Mouse (Mus musculus) olfactory bulb, adult 2 months (tissue): ENCODE data around the gene Cyp11a1. TPM values are rescaled to one million over a fixed set of nuclear protein-coding genes. Genes with fewer than 3 reads are reported as not detected.
A peak's percentile ranks its signal among the peaks of the same experiment; 100 is the strongest.

Experiments used
- H3K27ac ChIP-seq: fragments of 200-500 bp; 2 replicates; pipeline ENCODE4 v1.5.1; 2012; ENCODE audit warnings: low read depth, low read length; ENCODE audit not compliant: insufficient read depth
- H3K4me1 ChIP-seq: fragments of 200-500 bp; 2 replicates; pipeline ENCODE4 v1.6.1; 2012; ENCODE audit warnings: low read length; ENCODE audit not compliant: control insufficient read depth, insufficient read depth
- H3K4me3 ChIP-seq: fragments of 200-500 bp; 2 replicates; pipeline ENCODE4 v1.5.1; 2012; ENCODE audit warnings: mild to moderate bottlenecking, low read depth, low read length, moderate library complexity; ENCODE audit not compliant: insufficient read depth
- CTCF ChIP-seq: fragments of 200-500 bp; IDR thresholded peaks from 2 replicates; pipeline ENCODE4 v1.5.1; 2012; ENCODE audit warnings: low read depth, mild to moderate bottlenecking, low read length, moderate library complexity; ENCODE audit not compliant: insufficient read depth
- POLR2A ChIP-seq: fragments of 200-500 bp; IDR thresholded peaks from 2 replicates; pipeline ENCODE4 v1.6.1; 2012; ENCODE audit warnings: mild to moderate bottlenecking, low read depth, low read length, moderate library complexity; ENCODE audit not compliant: insufficient read depth
- WGBS: fragments of 180-500 bp; shearing (Covaris S2); methylation state at CpG from one replicate; pipeline ENCODE4 v1.1.7; 2018; 5-methylcytosine and 5-hydroxymethylcytosine counted together
- polyA plus RNA-seq: library from polyadenylated mRNA; stranded (reverse); fragments of >200 nt; gene quantifications from 2 replicates; pipeline ENCODE4 v1.2.4, GENCODE M21; 2012; ENCODE audit warnings: low replicate concordance; ENCODE audit not compliant: missing spikeins, insufficient read depth, insufficient read length

Gene Cyp11a1
- polyA plus RNA-seq, 1 experiment: not detected

DNA sequence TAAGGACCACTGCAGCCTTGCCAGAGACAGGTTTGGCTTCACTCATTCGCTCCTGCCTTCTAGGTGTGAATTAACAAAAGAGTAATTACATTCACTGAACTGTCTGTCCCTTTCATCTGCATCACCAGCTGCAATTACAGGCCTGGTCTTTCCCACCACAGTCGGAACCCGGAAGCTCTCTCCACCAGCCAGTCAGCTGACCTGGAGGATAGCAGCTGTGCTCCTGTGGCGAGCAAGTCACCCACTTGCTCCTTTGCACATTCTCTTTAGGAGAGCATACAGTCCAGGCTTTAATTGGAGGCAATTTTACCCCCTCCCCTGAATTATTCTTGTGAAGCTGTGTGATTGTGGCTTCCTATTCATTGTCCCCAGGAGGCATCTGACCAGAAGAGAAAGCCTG lies 39.4 kb downstream of the Cyp11a1 start:
- Histone ChIP-seq H3K4me3 (no peak overlapping the region), H3K4me1 (peaks cover 50% of the 10 kb centered on the region), H3K27ac (no peak overlapping the region)
- 34% methylated on average over 4 of the region's 4 CpGs for WGBS
- no peak for TF ChIP-seq CTCF

DNA sequence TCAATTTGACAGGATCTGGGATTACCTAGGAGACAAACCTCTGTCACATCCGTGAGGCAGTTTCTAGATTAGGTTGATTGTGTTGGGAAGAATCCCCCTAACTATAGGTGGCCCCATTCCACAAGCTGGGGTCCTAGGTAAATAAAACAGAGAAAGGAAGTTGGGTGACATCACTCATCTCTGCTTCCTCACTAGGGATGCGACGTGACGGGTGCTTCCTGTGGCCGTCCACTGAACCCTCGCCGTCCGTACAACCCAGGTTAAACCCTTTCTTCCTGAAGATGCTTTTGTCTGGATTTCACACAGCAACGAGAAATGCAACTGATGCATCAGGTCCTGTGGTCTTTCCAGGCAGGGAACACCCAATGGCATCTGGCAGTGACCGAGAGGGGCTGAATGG lies 40.9 kb downstream of the Cyp11a1 start:
- Histone ChIP-seq H3K4me1 (peaks cover 40% of the 10 kb centered on the region), H3K27ac (no peak overlapping the region), H3K4me3 (no peak overlapping the region)
- WGBS: 84% methylated on average over 10 of the region's 10 CpGs
- TF ChIP-seq POLR2A (no peak), CTCF (no peak)

DNA sequence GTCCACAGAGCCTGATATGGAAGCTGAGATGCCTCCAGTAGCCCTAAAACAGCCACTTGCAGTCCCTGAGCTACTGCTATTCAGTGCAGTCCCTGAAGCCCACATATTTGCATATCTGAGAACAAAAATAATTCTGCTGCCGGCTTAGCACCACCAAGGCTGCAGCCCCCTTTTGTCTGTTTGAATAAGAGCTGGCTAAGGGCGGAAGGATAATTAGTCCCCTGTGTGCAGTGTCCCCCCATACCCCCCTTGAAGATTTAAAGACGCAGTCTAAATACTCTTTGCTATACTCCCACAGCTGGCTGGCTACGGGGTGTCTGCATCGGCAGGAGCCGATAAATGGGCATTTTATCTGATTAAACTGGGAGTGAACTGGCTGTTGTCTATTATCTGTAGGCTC lies 42.4 kb downstream of the Cyp11a1 start:
- WGBS: 9% methylated on average over 6 of the region's 6 CpGs
- H3K4me1 ChIP-seq: peaks cover 47% of the 10 kb centered on the region
- H3K27ac ChIP-seq: peak overlapping the region; percentile 87
- TF ChIP-seq POLR2A (no peak), CTCF (no peak)
- no peak overlapping the region for H3K4me3 ChIP-seq

DNA sequence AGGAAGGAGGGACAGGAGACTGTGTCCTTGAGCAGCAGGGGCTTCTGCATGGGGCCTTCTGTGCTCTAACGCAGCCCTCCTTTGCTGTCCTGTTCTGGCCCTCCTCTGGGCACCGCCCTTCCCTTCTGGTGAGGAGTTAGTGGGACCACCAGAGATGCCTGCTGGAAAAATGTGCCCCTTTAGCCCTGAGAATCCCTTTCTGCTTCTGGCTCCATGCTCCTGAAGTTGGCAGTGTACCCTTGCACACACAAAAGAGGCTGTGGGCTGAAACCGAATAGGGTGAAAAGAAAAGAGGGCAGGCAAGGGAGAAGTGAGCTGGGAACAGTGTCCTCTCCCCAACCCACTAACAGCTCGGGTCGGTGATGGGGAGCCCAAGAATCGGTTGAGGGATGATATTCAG lies 43.0 kb downstream of the Cyp11a1 start:
- TF ChIP-seq POLR2A (no peak), CTCF (no peak)
- 31% methylated on average over 6 of the region's 6 CpGs for WGBS
- peaks cover 49% of the 10 kb centered on the region for H3K4me1 ChIP-seq
- peak overlapping the region; percentile 87 for H3K27ac ChIP-seq
- H3K4me3 ChIP-seq: no peak overlapping the region

DNA sequence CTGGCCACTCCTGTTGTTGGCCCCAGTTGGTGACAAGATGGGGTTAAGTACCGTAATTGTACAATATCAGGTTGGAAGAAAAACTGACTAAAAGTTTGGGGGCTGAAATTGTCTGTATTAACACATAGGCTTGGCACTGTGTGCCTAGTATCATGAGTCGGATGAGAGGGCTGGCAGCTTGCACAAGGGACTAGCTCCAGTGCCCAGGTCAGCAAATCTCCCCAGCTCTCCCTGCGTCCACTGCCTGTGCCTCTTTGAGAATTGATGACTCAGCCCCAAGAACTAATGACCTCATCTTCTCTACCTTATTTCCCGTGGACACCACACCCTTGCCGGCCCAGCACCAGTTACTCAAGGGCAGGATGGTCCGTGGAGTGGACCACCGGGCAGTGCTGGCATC lies 43.6 kb downstream of the Cyp11a1 start:
- WGBS: 66% methylated on average over 7 of the region's 7 CpGs
- no peak overlapping the region for H3K4me3 ChIP-seq
- peak overlapping the region; percentile 87 for H3K27ac ChIP-seq
- H3K4me1 ChIP-seq: peaks cover 43% of the 10 kb centered on the region
- TF ChIP-seq CTCF: no peak
- TF ChIP-seq POLR2A: no peak

DNA sequence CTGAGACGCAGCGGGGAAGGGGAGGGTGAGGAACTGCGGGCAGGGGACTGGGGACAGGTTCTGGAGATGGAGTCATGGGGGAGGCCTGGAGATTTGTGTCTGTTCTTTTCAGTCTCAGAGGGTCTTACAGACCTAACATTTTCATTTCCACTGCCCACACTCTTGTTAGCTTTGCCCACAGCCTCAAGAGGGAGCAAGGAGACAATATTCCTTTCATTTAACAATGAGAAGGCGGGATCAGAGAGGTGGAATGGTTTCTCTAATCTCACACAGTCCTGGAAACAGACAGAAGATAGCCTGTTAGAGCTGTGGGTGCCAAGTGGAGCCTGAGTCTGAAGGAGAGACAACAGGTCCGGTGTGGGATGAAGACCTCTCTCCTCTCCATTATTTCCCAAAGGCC lies 45.7 kb downstream of the Cyp11a1 start:
- H3K4me3 ChIP-seq: no peak overlapping the region
- H3K4me1 ChIP-seq: peaks cover 46% of the 10 kb centered on the region
- WGBS: 56% methylated on average over 5 of the region's 5 CpGs
- TF ChIP-seq POLR2A (no peak), CTCF (no peak)
- H3K27ac ChIP-seq: 0 out of 2 replicates have a peak overlapping the region, but pooled peaks have one; percentile 2

DNA sequence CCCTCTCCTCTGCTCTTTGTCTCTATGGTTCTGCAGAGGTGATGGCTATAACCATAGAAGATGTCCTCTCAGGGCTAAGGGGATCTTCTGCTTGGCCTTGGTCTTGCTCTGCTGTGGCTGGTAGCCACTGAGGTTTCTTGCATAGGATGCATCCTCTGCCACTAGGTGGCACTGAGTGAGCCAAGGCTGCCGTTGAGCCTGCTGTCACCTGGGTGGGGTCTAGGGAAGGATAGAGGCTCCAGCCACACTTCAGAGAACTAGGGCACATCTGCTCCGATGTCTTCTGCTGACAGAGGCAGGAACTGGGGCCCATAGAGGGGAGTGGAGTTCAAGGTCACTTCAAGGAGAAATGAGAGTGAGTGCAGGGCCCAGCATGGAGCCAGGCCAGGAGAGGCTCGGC lies 46.9 kb downstream of the Cyp11a1 start:
- Histone ChIP-seq H3K4me3 (no peak overlapping the region), H3K27ac (no peak overlapping the region), H3K4me1 (peaks cover 45% of the 10 kb centered on the region)
- WGBS: 27% methylated on average over 3 of the region's 3 CpGs
- TF ChIP-seq POLR2A (no peak), CTCF (0 out of 2 replicates have a peak, but pooled peaks have one; percentile 41)

DNA sequence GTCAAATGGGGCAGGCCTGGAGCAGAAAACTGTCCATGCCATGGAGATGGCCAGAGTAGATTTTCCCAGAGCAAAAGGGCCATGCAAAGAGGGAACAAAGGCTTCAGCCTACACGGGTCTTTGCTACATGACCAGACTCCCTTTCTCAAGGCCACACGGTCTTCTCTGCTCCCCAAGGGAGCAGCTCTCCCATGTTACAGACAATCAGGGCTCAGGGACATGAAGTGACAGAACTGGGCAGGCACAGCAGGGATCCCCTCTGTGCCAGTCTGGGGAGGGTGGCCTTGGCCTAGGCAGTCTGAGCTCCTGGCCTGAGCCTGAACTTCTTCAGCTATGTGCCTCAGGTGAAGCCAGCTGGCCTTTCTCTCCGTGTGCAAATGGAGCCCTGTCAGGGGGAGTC lies 47.3 kb downstream of the Cyp11a1 start:
- 75% methylated on average over 3 of the region's 3 CpGs for WGBS
- H3K4me3 ChIP-seq: no peak overlapping the region
- no peak overlapping the region for H3K27ac ChIP-seq
- peaks cover 41% of the 10 kb centered on the region for H3K4me1 ChIP-seq
- TF ChIP-seq CTCF (no peak), POLR2A (no peak)

DNA sequence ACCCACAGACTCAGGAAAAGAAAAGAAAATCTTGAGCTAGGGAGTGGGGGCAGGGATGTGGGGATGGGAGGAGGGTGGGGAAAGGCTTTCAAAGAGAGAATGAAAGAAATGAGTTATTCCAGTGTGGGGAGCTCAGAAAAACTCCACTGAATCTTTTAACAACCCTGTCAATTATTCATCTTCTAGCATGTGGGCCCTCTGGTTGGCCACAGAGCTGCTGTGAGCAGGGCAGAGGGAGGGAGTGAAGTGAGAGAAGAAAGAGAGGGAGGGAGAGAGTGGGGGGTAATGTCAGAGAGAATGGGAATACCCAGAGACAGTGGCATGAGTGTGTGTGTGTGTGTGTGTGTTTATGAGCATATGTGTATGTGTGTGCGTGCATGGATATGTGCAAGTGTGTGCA lies 47.8 kb downstream of the Cyp11a1 start:
- WGBS: 100% methylated on average over 1 of the region's 1 CpGs
- H3K4me3 ChIP-seq: no peak overlapping the region
- TF ChIP-seq POLR2A (no peak), CTCF (no peak)
- H3K4me1 ChIP-seq: peaks cover 38% of the 10 kb centered on the region
- H3K27ac ChIP-seq: no peak overlapping the region

DNA sequence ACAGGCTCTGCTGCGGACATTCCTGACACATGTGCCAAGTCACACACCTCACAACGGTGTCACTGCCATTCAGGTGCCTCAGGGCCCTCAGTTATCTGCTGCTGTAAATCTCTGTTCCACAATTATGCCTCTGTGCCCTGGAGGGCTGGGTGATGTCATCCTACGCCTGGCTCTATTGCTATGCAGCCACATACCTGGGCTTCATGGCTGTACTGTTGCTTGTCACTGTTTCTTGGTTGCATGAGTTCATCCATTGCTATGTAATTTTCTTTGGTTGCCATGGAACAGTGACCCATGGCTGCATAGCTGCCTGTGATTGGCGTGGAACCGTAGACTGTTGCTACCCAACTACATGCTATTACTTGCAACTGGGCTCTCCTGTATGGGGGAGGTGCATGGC lies 49.5 kb downstream of the Cyp11a1 start:
- no peak overlapping the region for H3K27ac ChIP-seq
- H3K4me1 ChIP-seq: peaks cover 34% of the 10 kb centered on the region
- H3K4me3 ChIP-seq: no peak overlapping the region
- no peak for TF ChIP-seq POLR2A
- TF ChIP-seq CTCF: no peak
- 79% methylated on average over 5 of the region's 5 CpGs for WGBS
